17 mouse cellular contexts compared by ENCODE assay signal in the genomic region with DNA sequence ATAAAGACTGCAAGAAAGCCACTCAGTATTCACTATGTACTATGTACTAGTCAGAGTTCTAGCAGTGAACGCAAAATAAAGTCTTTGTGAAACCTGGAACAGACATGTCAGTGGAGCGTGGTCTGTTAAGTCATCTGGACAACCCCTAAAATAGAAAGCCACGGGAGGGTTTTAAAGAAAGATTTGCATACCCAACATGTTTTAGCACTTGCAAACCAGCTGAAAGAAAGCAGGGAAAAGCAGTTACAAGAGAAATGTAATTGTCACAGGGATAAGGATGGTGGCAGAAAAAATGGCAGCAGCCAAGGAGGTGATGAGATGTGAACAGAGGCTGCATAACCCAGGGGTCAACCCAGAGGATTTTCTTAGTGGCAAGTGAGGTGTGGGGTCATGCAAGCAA. TPM values are rescaled to one million over a fixed set of nuclear protein-coding genes. Genes with fewer than 3 reads are reported as not detected.
DNase-seq lines count a peak whose midpoint lies in the region; ATAC-seq lines count a peak whose summit lies in the region.
"Had no signal": no experiment of that assay in that cellular context is flagged by ENCODE, and none has a peak within 500 bp of the region (broad histone marks: within the 10 kb centered on the region; RNA-seq: fewer than 3 reads in every experiment).

No protein-coding gene starts in this region.

- no peaks in the 10 kb centered on the region for H3K27me3 ChIP-seq in erythroblast, embryonic 14.5 days (ENCODE audit: control insufficient read depth)
- no peaks in the 10 kb centered on the region for H3K27me3 ChIP-seq in heart, embryonic 15.5 days
- H3K27me3 ChIP-seq in liver, embryonic 11.5 days (replicated peaks; ENCODE audit: control insufficient read depth, insufficient read depth, low read length): no peaks in the 10 kb centered on the region
- no peaks in the 10 kb centered on the region for H3K27me3 ChIP-seq in liver, embryonic 12.5 days (replicated peaks)
- H3K27me3 ChIP-seq: limb, embryonic 15.5 days had no signal

- H3K36me3 ChIP-seq in erythroblast, embryonic 14.5 days (ENCODE audit: control insufficient read depth): peaks cover 36% of the 10 kb centered on the region
- peaks cover 8% of the 10 kb centered on the region for H3K36me3 ChIP-seq in heart, embryonic 15.5 days
- H3K36me3 ChIP-seq in liver, embryonic 11.5 days (ENCODE audit: control insufficient read depth, insufficient read depth, low read length): peaks cover 4% of the 10 kb centered on the region; the same call in 1 of the 2 replicates
- H3K36me3 ChIP-seq in liver, embryonic 12.5 days: peaks cover 40% of the 10 kb centered on the region

- no peak for ATAC-seq in erythroblast, adult 5-6 weeks (replicated peaks; ENCODE audit: low FRiP score, poor library complexity, severe bottlenecking)
- ATAC-seq in heart, embryonic 15.5 days (replicated peaks; ENCODE audit: insufficient number of reproducible peaks, insufficient read depth, low FRiP score, low read depth): no peak
- no peak for ATAC-seq in liver, embryonic 11.5 days (replicated peaks; ENCODE audit: low FRiP score)
- ATAC-seq in liver, embryonic 12.5 days: no peak

- H3K27ac ChIP-seq in heart, embryonic 15.5 days: no peak overlapping the region
- H3K27ac ChIP-seq in liver, embryonic 11.5 days (ENCODE audit: low read depth, low read length): no peak overlapping the region
- no peak overlapping the region for H3K27ac ChIP-seq in liver, embryonic 12.5 days
- H3K27ac ChIP-seq: limb, embryonic 15.5 days; macrophage had no signal

- H3K4me2 ChIP-seq in heart, embryonic 15.5 days: peak overlapping the region; percentile 73
- peak overlapping the region; percentile 74; the same call in 1 of the 2 replicates for H3K4me2 ChIP-seq in liver, embryonic 11.5 days
- peak overlapping the region; percentile 81 for H3K4me2 ChIP-seq in liver, embryonic 12.5 days

- 69% methylated on average over 3 of the region's 3 CpGs for WGBS in heart, embryonic 15.5 days
- 88% methylated on average over 3 of the region's 3 CpGs for WGBS in liver, embryonic 11.5 days
- WGBS in liver, embryonic 12.5 days (ENCODE audit: insufficient replicate concordance): 77% methylated on average over 3 of the region's 3 CpGs

- no peak overlapping the region; the same call in 1 of the 2 replicates for H3K9ac ChIP-seq in heart, embryonic 15.5 days
- H3K9ac ChIP-seq in liver, embryonic 11.5 days (ENCODE audit: low read depth, low read length): no peak overlapping the region
- H3K9ac ChIP-seq in liver, embryonic 12.5 days: no peak overlapping the region
- H3K9ac ChIP-seq: limb, embryonic 15.5 days had no signal

- H3K4me1 ChIP-seq in erythroblast, embryonic 14.5 days (ENCODE audit: control insufficient read depth): peaks cover 33% of the 10 kb centered on the region
- H3K4me1 ChIP-seq in heart, embryonic 15.5 days (replicated peaks): peaks cover 21% of the 10 kb centered on the region
- H3K4me1 ChIP-seq in liver, embryonic 11.5 days (replicated peaks; ENCODE audit: control insufficient read depth, insufficient read depth, low read length): no peaks in the 10 kb centered on the region; the same call in 1 of the 2 replicates
- peaks cover 24% of the 10 kb centered on the region for H3K4me1 ChIP-seq in liver, embryonic 12.5 days

- H3K9me3 ChIP-seq in erythroblast, embryonic 14.5 days (ENCODE audit: control insufficient read depth, low read length): no peaks in the 10 kb centered on the region
- H3K9me3 ChIP-seq in heart, embryonic 15.5 days (replicated peaks): no peaks in the 10 kb centered on the region
- no peaks in the 10 kb centered on the region for H3K9me3 ChIP-seq in liver, embryonic 11.5 days (ENCODE audit: control insufficient read depth, low read length)
- H3K9me3 ChIP-seq in liver, embryonic 12.5 days (replicated peaks): no peaks in the 10 kb centered on the region
- H3K9me3 ChIP-seq: limb, embryonic 15.5 days had no signal

- H3K4me3 ChIP-seq in erythroblast, embryonic 14.5 days (replicated peaks): peak overlapping the region; percentile 90
- H3K4me3 ChIP-seq in heart, embryonic 15.5 days: peak overlapping the region; percentile 66
- peak overlapping the region; percentile 67; the same call in 1 of the 2 replicates for H3K4me3 ChIP-seq in liver, embryonic 11.5 days (ENCODE audit: low read depth, low read length)
- H3K4me3 ChIP-seq in liver, embryonic 12.5 days: peak overlapping the region; percentile 87; the same call in 1 of the 2 replicates

- no peak for DNase-seq in heart, adult 9 months (ENCODE audit: low spot score in 2 of 2)
- no peak for DNase-seq in liver, embryonic 11.5 days (ENCODE audit: low spot score)
- no peak for DNase-seq in liver
- no peak for DNase-seq in gastrocnemius, adult 18-20 months (ENCODE audit: low spot score)
- DNase-seq: adrenal gland, postnatal 36 days; gastrocnemius, postnatal 10 days; kidney, postnatal 14 days; layer of hippocampus, postnatal 36 days; right cerebral cortex, postnatal 25 days; thymus, postnatal 14 days had no signal

RNA-seq across cellular contexts. Expression of a gene that starts 2.1 kb away (rescaled TPM):
- 1.0 and 1.4 TPM in 2 replicates for polyA plus RNA-seq in erythroblast, embryonic 14.5 days (2012)
- 14.0 and 24.2 TPM in 2 replicates for total RNA-seq in erythroblast, adult 5-6 weeks (2015; ENCODE audit: low replicate concordance)
- total RNA-seq in erythroblast, adult 5-6 weeks (2017; ENCODE audit: low replicate concordance): 44.5 and 82.2 TPM in 2 replicates
- 599 and 895 TPM in 2 replicates for polyA plus RNA-seq in heart, embryonic 15.5 days (2015; fragmentation: Nextera tagmentation; extraction: Ambion mirVana)
- 343 and 381 TPM in 2 replicates for polyA plus RNA-seq in liver, embryonic 11.5 days (2014; fragmentation: Nextera tagmentation; extraction: Ambion mirVana)
- 274 and 277 TPM in 2 replicates for polyA plus RNA-seq in liver, embryonic 12.5 days (2016; fragmentation: Nextera tagmentation; extraction: Ambion mirVana)
- total RNA-seq in gastrocnemius, adult 18-20 months (2021): 100 to 1,000 TPM; 639 to 641 TPM

RNA-seq across cellular contexts. Expression of a gene that starts 2.2 kb away (rescaled TPM):
- polyA plus RNA-seq in erythroblast, embryonic 14.5 days (2012): not detected in 2 replicates
- total RNA-seq in erythroblast, adult 5-6 weeks (2015; ENCODE audit: low replicate concordance): not detected in 2 replicates
- total RNA-seq in erythroblast, adult 5-6 weeks (2017; ENCODE audit: low replicate concordance): not detected in 2 replicates
- 0.32 and 0.48 TPM in 2 replicates for polyA plus RNA-seq in heart, embryonic 15.5 days (2015; fragmentation: Nextera tagmentation; extraction: Ambion mirVana)
- not detected in 2 replicates for polyA plus RNA-seq in liver, embryonic 11.5 days (2014; fragmentation: Nextera tagmentation; extraction: Ambion mirVana)
- polyA plus RNA-seq in liver, embryonic 12.5 days (2016; fragmentation: Nextera tagmentation; extraction: Ambion mirVana): 0.04 TPM in 1 of 2 replicates, not detected in the other
- total RNA-seq in gastrocnemius, adult 18-20 months (2021): 10 to 100 TPM; 69.6 to 81.3 TPM
- total RNA-seq: adrenal gland, postnatal 36 days; ES-E14; layer of hippocampus, postnatal 36 days had no signal
- polyA plus RNA-seq: limb, embryonic 15.5 days; macrophage had no signal

RNA-seq across cellular contexts. Expression of a gene that starts 10.8 kb away (rescaled TPM):
- not detected in 2 replicates for polyA plus RNA-seq in erythroblast, embryonic 14.5 days (2012)
- not detected in 2 replicates for total RNA-seq in erythroblast, adult 5-6 weeks (2015; ENCODE audit: low replicate concordance)
- not detected in 2 replicates for total RNA-seq in erythroblast, adult 5-6 weeks (2017; ENCODE audit: low replicate concordance)
- polyA plus RNA-seq in heart, embryonic 15.5 days (2015; fragmentation: Nextera tagmentation; extraction: Ambion mirVana): 0.28 and 0.29 TPM in 2 replicates
- 0.16 TPM in 1 of 2 replicates, not detected in the other for polyA plus RNA-seq in liver, embryonic 11.5 days (2014; fragmentation: Nextera tagmentation; extraction: Ambion mirVana)
- 0.07 TPM in 1 of 2 replicates, not detected in the other for polyA plus RNA-seq in liver, embryonic 12.5 days (2016; fragmentation: Nextera tagmentation; extraction: Ambion mirVana)
- under 1 TPM; 0.19 to 0.23 TPM for total RNA-seq in gastrocnemius, adult 18-20 months (2021)
- polyA plus RNA-seq: macrophage had no signal

Comparison
In these comparisons a context has a peak if more than half of its experiments do, and no peak if none do; other contexts are left out.
1. RNA of a gene that starts 2.1 kb away (polyA plus RNA-seq): 599 to 895 TPM in heart, embryonic 15.5 days, 343 to 381 TPM in liver, embryonic 11.5 days and 274 to 277 TPM in liver, embryonic 12.5 days; 1.0 to 1.4 TPM in erythroblast, embryonic 14.5 days; every median in the first group is over 100 times any median in the second.
2. Peak in every context shown above with its lines, with median percentiles within 50 percentile points of each other: H3K4me3 ChIP-seq and H3K4me2 ChIP-seq.